Mouse (Mus musculus): ENCODE data around the gene Tmod2.

DNA sequence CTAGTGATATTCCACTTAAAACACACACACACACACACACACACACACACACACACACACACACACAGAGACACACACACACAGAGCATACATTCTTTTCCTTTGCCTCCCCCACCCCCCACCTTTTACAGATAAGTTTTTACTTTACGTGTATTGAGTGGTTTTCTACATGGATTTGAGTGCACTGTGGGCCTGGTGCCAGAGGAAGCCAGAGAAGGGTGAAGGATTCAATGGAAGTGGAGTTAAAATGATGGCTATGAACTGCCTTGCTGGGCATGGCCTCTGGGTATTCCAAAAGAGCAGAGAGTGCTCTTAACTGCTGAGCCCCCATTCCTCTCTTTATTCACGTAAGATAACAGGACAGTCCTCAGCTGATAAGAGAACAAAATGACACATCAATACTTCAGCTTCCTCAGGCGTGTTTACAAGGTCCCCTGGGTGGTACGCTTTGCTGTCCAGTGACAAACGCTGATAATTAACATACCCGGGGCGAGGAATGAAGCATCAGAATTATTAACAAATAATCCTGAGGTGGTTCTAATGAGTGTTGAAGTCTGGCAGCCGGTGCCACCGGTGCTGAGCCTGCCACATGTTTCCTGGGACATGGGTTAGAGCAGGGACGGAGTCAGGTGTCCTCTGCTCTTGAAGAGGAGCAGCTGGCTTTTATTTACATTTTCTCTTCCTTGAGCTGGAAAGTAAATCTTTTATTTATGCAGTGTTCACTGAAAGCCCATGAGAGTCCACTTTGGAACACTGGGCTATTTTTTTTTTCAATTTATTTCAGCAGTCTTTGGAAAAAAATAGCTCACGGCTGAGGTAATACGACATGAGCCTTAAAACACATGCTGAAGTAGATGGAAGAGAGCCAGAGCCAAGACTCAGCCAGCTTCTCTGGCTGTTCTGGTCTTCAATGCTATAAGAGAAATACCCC lies 43.1 kb upstream of the Tmod2 start:
- TF ChIP-seq CTCF (IDR thresholded peaks at IDR 0.05; ENCODE audit: low read depth) (no peak), EP300 (optimal IDR thresholded peaks at IDR 0.05) (no peak)

All from stomach, postnatal 0 days (tissue).